Mouse (Mus musculus): ENCODE data around the gene Tlnrd1. TPM values are rescaled to one million over a fixed set of nuclear protein-coding genes. Genes with fewer than 3 reads are reported as not detected.
"Not testable (repeated sequence)": the region's sequence is repeated elsewhere in the genome, so short reads cannot be mapped to it uniquely, and the experiment has no call there.

Tlnrd1 gene
- polyA plus RNA-seq, 1 experiment from 2014 or later: 20.4 TPM

- H3K4me3 ChIP-seq: no peak overlapping the region
- H3K36me3 ChIP-seq: peaks cover 53% of the 10 kb centered on the region
- no peak for DNase-seq (ENCODE audit: low spot score)
- H3K4me1 ChIP-seq: peaks cover 21% of the 10 kb centered on the region
- no peaks in the 10 kb centered on the region for H3K27me3 ChIP-seq (ENCODE audit: insufficient read depth, poor library complexity, severe bottlenecking)
- H3K27ac ChIP-seq: no peak overlapping the region
- 80% methylated on average over 5 of the region's 5 CpGs for WGBS
- no peaks in the 10 kb centered on the region for H3K9me3 ChIP-seq
Observed at GRCm38 (mm10) chr7:83896077-83896740, 12.1 kb upstream of the Tlnrd1 start.

- no peak for DNase-seq (ENCODE audit: low spot score)
- 91% methylated on average over 1 of the region's 1 CpGs for WGBS
- peaks cover 35% of the 10 kb centered on the region for H3K36me3 ChIP-seq
- H3K4me3 ChIP-seq: no peak overlapping the region
- peaks cover 21% of the 10 kb centered on the region for H3K4me1 ChIP-seq
- H3K27ac ChIP-seq: no peak overlapping the region
- no peaks in the 10 kb centered on the region for H3K27me3 ChIP-seq (ENCODE audit: insufficient read depth, poor library complexity, severe bottlenecking)
- no peaks in the 10 kb centered on the region for H3K9me3 ChIP-seq
Observed at GRCm38 (mm10) chr7:83894348-83894747, 10.2 kb upstream of the Tlnrd1 start.

GRCm38 (mm10) chr7:83892333-83892669, 8.2 kb upstream of the Tlnrd1 start:
- Histone ChIP-seq H3K27me3 (ENCODE audit: insufficient read depth, poor library complexity, severe bottlenecking) (no peaks in the 10 kb centered on the region), H3K36me3 (peaks cover 15% of the 10 kb centered on the region), H3K4me3 (peak overlapping the region; percentile 87), H3K4me1 (peaks cover 21% of the 10 kb centered on the region), H3K27ac (peak overlapping the region; percentile 95), H3K9me3 (no peaks in the 10 kb centered on the region)
- under 1% methylated on average over 21 of the region's 21 CpGs for WGBS
- DNase-seq (ENCODE audit: low spot score): no peak

GRCm38 (mm10) chr7:83891433-83892332, 7.6 kb upstream of the Tlnrd1 start:
- peak overlapping the region; percentile 95 for H3K27ac ChIP-seq
- peaks cover 13% of the 10 kb centered on the region for H3K36me3 ChIP-seq
- DNase-seq (ENCODE audit: low spot score): peak; percentile 100
- WGBS: 4% methylated on average over 44 of the region's 44 CpGs
- peaks cover 21% of the 10 kb centered on the region for H3K4me1 ChIP-seq
- no peaks in the 10 kb centered on the region for H3K9me3 ChIP-seq
- peak overlapping the region; percentile 87 for H3K4me3 ChIP-seq
- no peaks in the 10 kb centered on the region for H3K27me3 ChIP-seq (ENCODE audit: insufficient read depth, poor library complexity, severe bottlenecking)

GRCm38 (mm10) chr7:83889946-83890345, 5.8 kb upstream of the Tlnrd1 start:
- H3K27me3 ChIP-seq (ENCODE audit: insufficient read depth, poor library complexity, severe bottlenecking); H3K27ac ChIP-seq; H3K36me3 ChIP-seq; H3K9me3 ChIP-seq; DNase-seq (ENCODE audit: low spot score); H3K4me3 ChIP-seq: not testable (repeated sequence)
- H3K4me1 ChIP-seq: peaks cover 23% of the 10 kb centered on the region
- 87% methylated on average over 5 of the region's 5 CpGs for WGBS

DNA sequence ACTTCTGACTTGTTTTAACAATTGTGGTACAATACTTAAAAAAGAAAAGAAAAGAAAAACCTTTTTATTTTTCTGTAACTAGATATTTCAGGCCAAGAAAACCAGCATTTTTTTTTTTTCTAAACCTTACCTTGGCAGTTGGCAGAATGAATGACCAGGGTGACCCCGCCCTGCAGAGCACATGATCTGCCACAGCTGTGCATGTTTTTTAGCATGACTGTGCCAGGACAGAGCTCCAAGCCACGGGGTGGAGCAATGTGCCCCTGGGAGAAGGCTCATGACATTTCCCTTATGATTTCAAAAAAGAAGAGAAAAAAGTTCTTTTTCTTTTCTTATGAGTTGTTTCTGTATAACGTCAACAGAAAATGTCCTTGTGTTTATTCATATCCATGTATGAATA, 5.3 kb upstream of the Tlnrd1 start:
- H3K9me3 ChIP-seq: no peaks in the 10 kb centered on the region
- WGBS: 67% methylated on average over 3 of the region's 3 CpGs
- H3K4me3 ChIP-seq: no peak overlapping the region
- H3K27me3 ChIP-seq (ENCODE audit: insufficient read depth, poor library complexity, severe bottlenecking): no peaks in the 10 kb centered on the region
- 0 out of 2 replicates have a peak, but pooled peaks cover 5% of the 10 kb centered on the region for H3K36me3 ChIP-seq
- DNase-seq (ENCODE audit: low spot score): no peak
- H3K4me1 ChIP-seq: peaks cover 23% of the 10 kb centered on the region
- no peak overlapping the region for H3K27ac ChIP-seq

- Histone ChIP-seq H3K4me3 (no peak overlapping the region), H3K36me3 (peaks cover 14% of the 10 kb centered on the region), H3K27me3 (ENCODE audit: insufficient read depth, poor library complexity, severe bottlenecking) (no peaks in the 10 kb centered on the region), H3K9me3 (no peaks in the 10 kb centered on the region), H3K27ac (peak overlapping the region; percentile 100; the same call in 1 of the 2 replicates), H3K4me1 (peaks cover 30% of the 10 kb centered on the region)
- DNase-seq (ENCODE audit: low spot score): no peak
- WGBS: 87% methylated on average over 6 of the region's 6 CpGs
Observed at GRCm38 (mm10) chr7:83886366-83887129, 2.4 kb upstream of the Tlnrd1 start.

GRCm38 (mm10) chr7:83885835-83886234, 1.7 kb upstream of the Tlnrd1 start:
- WGBS: 62% methylated on average over 4 of the region's 4 CpGs
- no peaks in the 10 kb centered on the region for H3K27me3 ChIP-seq (ENCODE audit: insufficient read depth, poor library complexity, severe bottlenecking)
- H3K36me3 ChIP-seq: peaks cover 14% of the 10 kb centered on the region
- H3K9me3 ChIP-seq: no peaks in the 10 kb centered on the region
- H3K27ac ChIP-seq: peak overlapping the region; percentile 100; the same call in 1 of the 2 replicates
- no peak for DNase-seq (ENCODE audit: low spot score)
- peaks cover 36% of the 10 kb centered on the region for H3K4me1 ChIP-seq
- no peak overlapping the region for H3K4me3 ChIP-seq

- peak; percentile 82 for DNase-seq (ENCODE audit: low spot score)
- Histone ChIP-seq H3K27ac (peak overlapping the region; percentile 100), H3K27me3 (ENCODE audit: insufficient read depth, poor library complexity, severe bottlenecking) (no peaks in the 10 kb centered on the region), H3K4me3 (peak overlapping the region; percentile 95), H3K9me3 (no peaks in the 10 kb centered on the region), H3K4me1 (peaks cover 38% of the 10 kb centered on the region), H3K36me3 (peaks cover 14% of the 10 kb centered on the region)
- 30% methylated on average over 6 of the region's 6 CpGs for WGBS
Observed at GRCm38 (mm10) chr7:83884921-83885532, 922 bp upstream of the Tlnrd1 start.

DNA sequence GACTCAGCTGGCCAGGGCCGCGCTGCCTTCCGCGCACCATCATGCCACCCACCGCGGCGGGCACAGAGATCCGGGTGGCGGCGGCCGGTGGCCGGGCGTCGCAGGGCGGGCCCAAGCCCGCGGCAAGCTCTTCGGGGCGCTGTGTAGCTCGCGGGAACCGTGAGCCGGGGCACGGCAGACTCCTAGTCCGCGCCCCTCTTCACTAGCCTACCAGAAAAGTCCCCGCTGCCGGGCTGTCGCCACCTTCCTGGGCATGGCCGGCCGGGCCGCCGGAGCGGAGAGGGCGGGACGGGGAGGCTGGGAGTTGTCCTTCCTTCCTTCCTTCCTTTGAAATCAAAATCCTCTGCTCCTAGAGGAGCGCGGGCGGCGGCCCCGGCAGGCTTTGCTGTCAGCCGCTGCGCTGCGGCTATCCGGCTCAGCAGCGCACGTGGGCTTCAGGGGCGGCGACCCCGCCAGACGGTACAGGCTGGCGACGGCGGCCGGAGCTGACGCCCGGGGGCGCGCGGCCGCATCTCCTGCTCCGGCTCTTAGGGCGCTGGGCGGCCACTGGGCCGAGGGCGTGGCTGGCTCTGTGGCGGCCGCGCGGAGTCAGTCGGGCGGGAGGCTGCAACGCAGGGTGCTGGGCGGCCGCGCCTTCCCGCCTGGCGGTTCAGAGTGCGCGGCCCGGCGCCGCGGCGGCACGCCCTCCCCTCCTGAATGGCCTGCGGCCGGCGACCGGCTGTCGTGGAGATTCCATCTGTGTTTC, 657 bp downstream of the Tlnrd1 start:
- no peaks in the 10 kb centered on the region for H3K27me3 ChIP-seq (ENCODE audit: insufficient read depth, poor library complexity, severe bottlenecking)
- DNase-seq (ENCODE audit: low spot score): peak; percentile 87
- H3K27ac ChIP-seq: peak overlapping the region; percentile 100
- peaks cover 51% of the 10 kb centered on the region for H3K4me1 ChIP-seq
- H3K4me3 ChIP-seq: peak overlapping the region; percentile 95
- H3K9me3 ChIP-seq: no peaks in the 10 kb centered on the region
- peaks cover 14% of the 10 kb centered on the region for H3K36me3 ChIP-seq
- WGBS: under 1% methylated on average over 89 of the region's 91 CpGs

GRCm38 (mm10) chr7:83882633-83883275, 1.4 kb downstream of the Tlnrd1 start:
- Histone ChIP-seq H3K27ac (peak overlapping the region; percentile 100), H3K27me3 (ENCODE audit: insufficient read depth, poor library complexity, severe bottlenecking) (no peaks in the 10 kb centered on the region), H3K4me1 (peaks cover 56% of the 10 kb centered on the region), H3K4me3 (peak overlapping the region; percentile 95), H3K36me3 (peaks cover 15% of the 10 kb centered on the region), H3K9me3 (no peaks in the 10 kb centered on the region)
- WGBS: 14% methylated on average over 56 of the region's 56 CpGs
- peak; percentile 89 for DNase-seq (ENCODE audit: low spot score)

All from heart, embryonic 10.5 days (tissue).